Mouse (Mus musculus) limb, embryonic 12.5 days (tissue): Measurements from ENCODE around the gene Irs1. TPM values are rescaled to one million over a fixed set of nuclear protein-coding genes. Genes with fewer than 3 reads are reported as not detected.

Experiments
- ATAC-seq: fragments of 200-750 bp; cut with Nextera tagmentation; 2 replicates; pipeline ENCODE4 v1.8.0; 2017; ENCODE audit warnings: low read depth, moderate TSS enrichment; ENCODE audit not compliant: insufficient number of reproducible peaks, insufficient read depth, low FRiP score, low TSS enrichment
- H3K27ac ChIP-seq: fragments of 300-500 bp; sonication (generic); 2 replicates; pipeline ENCODE4 v1.5.1; 2016; ENCODE audit warnings: mild to moderate bottlenecking, moderate library complexity
- H3K27me3 ChIP-seq: fragments of 300-500 bp; sonication (generic); 2 replicates; pipeline ENCODE4 v1.6.1; 2016; ENCODE audit warnings: mild to moderate bottlenecking, moderate library complexity
- H3K36me3 ChIP-seq: fragments of 300-500 bp; sonication (generic); 2 replicates; pipeline ENCODE4 v1.6.1; 2016; ENCODE audit warnings: mild to moderate bottlenecking, moderate library complexity
- H3K4me1 ChIP-seq: fragments of 300-500 bp; sonication (generic); replicated peaks from 2 replicates; pipeline ENCODE4 v1.6.1; 2016
- H3K4me2 ChIP-seq: fragments of 300-500 bp; sonication (generic); 2 replicates; pipeline ENCODE4 v1.6.1; 2016; ENCODE audit warnings: mild to moderate bottlenecking, moderate library complexity
- H3K4me3 ChIP-seq: fragments of 300-500 bp; sonication (generic); replicated peaks from 2 replicates; pipeline ENCODE4 v1.5.1; 2016; ENCODE audit warnings: mild to moderate bottlenecking
- H3K9ac ChIP-seq: fragments of 300-500 bp; sonication (generic); replicated peaks from 2 replicates; pipeline ENCODE4 v1.6.1; 2016; ENCODE audit warnings: mild to moderate bottlenecking, moderate library complexity
- H3K9me3 ChIP-seq: fragments of 300-500 bp; sonication (generic); 2 replicates; pipeline ENCODE4 v1.6.1; 2016; ENCODE audit warnings: mild to moderate bottlenecking, moderate library complexity
- WGBS: fragments of 180-500 bp; shearing (Covaris S2); methylation state at CpG from one replicate; pipeline ENCODE4 v1.1.7; 2016; 5-methylcytosine and 5-hydroxymethylcytosine counted together
- polyA plus RNA-seq: library from polyadenylated mRNA; unstranded; fragments of >200 nt; fragmentation: Nextera tagmentation; extraction: Ambion mirVana; gene quantifications from 2 replicates; pipeline ENCODE4 v1.2.1, GENCODE M21; 2016

Irs1 gene
- 12.0 and 13.8 TPM in 2 replicates for polyA plus RNA-seq

DNA sequence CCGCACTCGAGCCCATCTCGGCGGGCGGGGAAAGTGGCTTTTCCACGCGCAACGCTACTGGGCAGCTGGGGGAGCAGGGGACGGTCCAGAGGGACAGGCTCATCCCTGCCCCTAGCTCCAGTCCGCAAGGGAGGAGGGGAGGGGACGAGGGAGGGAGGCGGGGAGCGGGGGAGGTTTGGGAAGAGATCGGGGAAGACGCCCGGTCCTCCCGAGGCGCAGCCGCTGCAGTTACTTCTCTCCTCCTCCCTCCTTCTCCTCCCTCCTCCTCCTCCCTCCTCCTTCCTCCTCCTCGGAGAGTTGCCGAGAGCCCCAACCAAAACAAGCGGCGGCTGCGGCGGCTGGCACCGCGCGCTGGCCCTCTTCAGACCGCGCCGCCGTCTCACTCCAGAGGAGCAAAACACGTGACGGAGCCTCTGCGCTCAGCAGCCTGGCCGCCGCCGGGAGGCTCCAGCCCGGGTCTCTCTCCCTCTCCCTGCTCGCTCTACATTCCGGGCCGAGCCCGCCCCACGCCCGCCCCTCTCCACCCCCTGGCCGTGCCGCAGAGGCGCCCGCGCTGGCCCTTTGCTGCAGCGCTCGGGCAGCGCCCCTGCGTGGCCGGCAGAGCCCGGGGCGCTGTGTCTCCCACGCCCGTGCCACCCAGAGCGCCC is at the start of gene Irs1:
Gene Irs1 (minus strand): TSS at position 266 of the 647 bp plus-strand sequence.
- H3K9me3 ChIP-seq, result no peaks in the 10 kb centered on the region; the same call in 1 of the 2 replicates
- peak within 1 kb of the TSS; percentile 85 for H3K4me2 ChIP-seq
- 0 out of 2 replicates have a peak, but pooled peaks cover 6% of the 10 kb centered on the region for H3K27me3 ChIP-seq
- ATAC-seq, result peak; percentile 85
- under 1% methylated on average over 54 of the region's 60 CpGs for WGBS
- peak within 1 kb of the TSS; percentile 97 for H3K27ac ChIP-seq
- H3K4me3 ChIP-seq, result peak within 1 kb of the TSS; percentile 72
- H3K4me1 ChIP-seq, result peaks cover 50% of the 10 kb centered on the region
- H3K36me3 ChIP-seq, result peaks cover 25% of the 10 kb centered on the region
- H3K9ac ChIP-seq, result peak within 1 kb of the TSS; percentile 83

DNA sequence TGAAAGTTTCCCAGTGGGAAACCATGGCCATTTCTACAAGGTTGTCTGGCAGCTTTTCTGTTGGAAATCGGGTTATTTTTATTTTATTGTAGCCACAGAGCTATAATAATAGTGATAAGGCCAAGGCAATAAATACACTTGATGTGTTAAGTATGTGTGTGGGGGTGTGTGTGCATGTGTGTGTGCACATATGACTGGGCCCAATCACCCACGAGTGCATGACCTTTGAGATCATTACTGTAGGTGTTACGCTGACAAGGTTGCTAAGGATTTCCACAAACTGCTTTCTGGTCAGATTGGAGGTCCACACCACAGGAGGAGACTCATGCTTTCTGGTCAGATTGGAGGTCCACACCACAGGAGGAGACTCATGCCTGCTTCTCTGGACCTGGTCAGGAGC is 43.3 kb upstream of the Irs1 start:
- no peak overlapping the region for H3K9ac ChIP-seq
- H3K4me2 ChIP-seq, result no peak overlapping the region
- WGBS, result 83% methylated on average over 3 of the region's 3 CpGs
- H3K9me3 ChIP-seq, result no peaks in the 10 kb centered on the region
- H3K36me3 ChIP-seq, result no peaks in the 10 kb centered on the region
- H3K27ac ChIP-seq, result no peak overlapping the region
- H3K4me3 ChIP-seq, result no peak overlapping the region
- no peaks in the 10 kb centered on the region for H3K27me3 ChIP-seq
- no peaks in the 10 kb centered on the region for H3K4me1 ChIP-seq
- no peak for ATAC-seq

DNA sequence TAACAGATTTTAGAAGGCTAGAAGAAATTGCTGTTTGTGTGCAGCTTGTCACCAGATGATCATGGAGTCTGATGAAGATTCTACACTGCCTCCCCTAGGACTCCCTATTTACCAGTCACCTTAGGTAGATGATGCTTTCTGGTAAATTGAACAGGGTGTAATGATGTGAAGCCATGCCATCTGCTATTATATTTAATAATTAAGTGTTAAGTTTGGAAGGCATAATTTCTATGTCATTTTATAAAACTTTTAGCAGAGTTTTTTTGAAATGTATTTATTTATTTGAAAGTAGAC is 38.7 kb upstream of the Irs1 start:
- no peak overlapping the region for H3K9ac ChIP-seq
- H3K27ac ChIP-seq, result no peak overlapping the region
- no peaks in the 10 kb centered on the region for H3K4me1 ChIP-seq
- no peaks in the 10 kb centered on the region for H3K9me3 ChIP-seq
- no peaks in the 10 kb centered on the region for H3K36me3 ChIP-seq
- no peaks in the 10 kb centered on the region for H3K27me3 ChIP-seq
- no peak for ATAC-seq
- no peak overlapping the region for H3K4me3 ChIP-seq
- no peak overlapping the region for H3K4me2 ChIP-seq

DNA sequence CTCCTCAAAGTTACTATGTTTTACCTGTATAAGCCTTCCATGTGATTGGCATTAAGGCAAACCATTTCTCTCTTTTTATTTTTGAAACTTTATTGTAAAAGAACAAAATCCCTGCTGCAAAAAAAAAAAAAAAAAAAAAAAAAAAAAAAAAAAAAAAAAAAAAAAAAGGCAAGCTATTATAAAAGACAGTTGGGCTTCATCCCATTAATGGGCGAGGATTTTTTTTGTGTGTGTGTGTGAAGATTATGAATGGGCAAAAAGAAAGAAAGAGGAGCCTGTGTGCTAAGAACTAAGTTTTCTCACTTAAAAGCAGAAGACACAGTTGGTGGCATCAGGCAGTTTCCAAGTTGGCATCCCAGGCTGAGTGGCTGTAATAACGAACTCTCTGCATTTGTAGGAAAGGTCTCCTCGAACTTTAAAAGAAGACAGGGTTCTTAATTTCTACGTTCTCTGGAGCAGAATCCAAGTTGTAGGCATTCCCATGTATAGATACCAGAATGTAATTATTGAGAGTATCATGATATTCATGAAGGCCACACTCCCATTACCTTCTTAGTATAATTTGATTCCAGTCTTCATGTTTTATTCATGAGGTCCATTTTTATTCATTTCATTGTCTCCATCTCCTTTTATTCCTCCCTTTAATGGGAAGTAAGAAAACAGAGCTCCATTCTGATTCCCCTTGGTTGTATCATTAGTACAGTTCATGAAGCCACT is 38.2 kb upstream of the Irs1 start:
- Histone ChIP-seq H3K27me3 (no peaks in the 10 kb centered on the region), H3K9me3 (no peaks in the 10 kb centered on the region), H3K27ac (no peak overlapping the region), H3K9ac (no peak overlapping the region), H3K36me3 (no peaks in the 10 kb centered on the region), H3K4me2 (no peak overlapping the region), H3K4me1 (no peaks in the 10 kb centered on the region), H3K4me3 (no peak overlapping the region)
- no peak for ATAC-seq
- 83% methylated on average over 4 of the region's 4 CpGs for WGBS

DNA sequence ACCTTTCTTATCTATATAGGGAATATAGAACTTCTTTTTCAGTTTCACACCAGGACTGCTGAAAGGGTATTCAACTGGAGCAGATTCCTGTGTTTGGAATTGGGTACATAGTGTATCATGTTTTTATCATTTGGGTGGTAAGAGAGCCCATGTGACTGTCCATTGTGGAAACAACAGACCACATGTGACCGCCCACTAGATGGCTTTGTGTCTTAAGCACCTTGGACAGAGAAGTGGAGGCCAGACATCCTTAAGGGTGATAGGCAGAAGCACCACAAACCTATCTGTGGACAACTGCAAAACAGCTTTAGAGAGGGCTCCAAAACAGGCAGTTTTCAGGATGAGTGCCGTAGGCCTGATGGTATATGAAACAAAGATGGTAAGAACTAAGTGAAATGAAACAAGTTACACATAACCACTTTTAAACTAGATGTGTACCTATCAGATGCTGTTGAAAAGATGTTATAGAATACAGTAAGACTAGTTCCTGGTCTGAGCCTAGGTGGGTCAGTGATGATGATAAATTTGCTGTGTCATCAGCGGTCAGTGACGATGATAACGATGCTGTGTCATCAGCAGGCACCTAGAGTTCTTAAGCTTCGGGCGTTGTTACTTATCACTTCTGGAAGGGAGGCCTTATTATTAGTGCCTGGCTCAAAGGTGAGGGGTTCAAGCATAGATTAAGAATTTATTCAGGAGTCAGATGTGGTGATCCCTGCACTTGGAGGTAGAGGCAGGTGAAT is 37.0 kb upstream of the Irs1 start:
- Histone ChIP-seq H3K9ac (no peak overlapping the region), H3K4me2 (no peak overlapping the region), H3K4me3 (no peak overlapping the region), H3K36me3 (no peaks in the 10 kb centered on the region), H3K27ac (no peak overlapping the region), H3K27me3 (no peaks in the 10 kb centered on the region), H3K4me1 (peaks cover 7% of the 10 kb centered on the region), H3K9me3 (no peaks in the 10 kb centered on the region)
- 89% methylated on average over 7 of the region's 7 CpGs for WGBS
- ATAC-seq, result no peak

DNA sequence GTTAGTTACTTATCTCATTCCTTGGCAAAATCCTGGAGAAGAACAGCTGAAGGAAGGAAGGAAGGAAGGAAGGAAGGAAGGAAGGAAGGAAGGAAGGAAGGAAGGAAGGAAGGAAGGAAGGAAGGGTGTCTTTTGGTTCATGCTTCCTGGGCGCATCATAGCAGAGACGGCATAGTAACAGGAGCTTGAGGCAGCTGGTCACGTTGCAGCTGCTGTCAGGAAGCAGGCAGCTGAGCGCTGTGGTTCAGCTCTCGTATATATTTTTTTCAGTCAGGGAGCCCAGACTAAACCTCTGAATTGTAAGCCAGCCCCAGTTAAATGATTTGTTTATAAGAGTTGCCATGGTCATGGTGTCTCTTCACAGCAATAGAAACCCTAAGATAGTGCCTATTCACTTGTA is 34.9 kb upstream of the Irs1 start:
- 81% methylated on average over 5 of the region's 5 CpGs for WGBS
- Histone ChIP-seq H3K4me3 (no peak overlapping the region), H3K27me3 (no peaks in the 10 kb centered on the region), H3K4me2 (no peak overlapping the region), H3K27ac (no peak overlapping the region), H3K4me1 (peaks cover 15% of the 10 kb centered on the region), H3K9me3 (no peaks in the 10 kb centered on the region), H3K36me3 (no peaks in the 10 kb centered on the region), H3K9ac (no peak overlapping the region)
- no peak for ATAC-seq

DNA sequence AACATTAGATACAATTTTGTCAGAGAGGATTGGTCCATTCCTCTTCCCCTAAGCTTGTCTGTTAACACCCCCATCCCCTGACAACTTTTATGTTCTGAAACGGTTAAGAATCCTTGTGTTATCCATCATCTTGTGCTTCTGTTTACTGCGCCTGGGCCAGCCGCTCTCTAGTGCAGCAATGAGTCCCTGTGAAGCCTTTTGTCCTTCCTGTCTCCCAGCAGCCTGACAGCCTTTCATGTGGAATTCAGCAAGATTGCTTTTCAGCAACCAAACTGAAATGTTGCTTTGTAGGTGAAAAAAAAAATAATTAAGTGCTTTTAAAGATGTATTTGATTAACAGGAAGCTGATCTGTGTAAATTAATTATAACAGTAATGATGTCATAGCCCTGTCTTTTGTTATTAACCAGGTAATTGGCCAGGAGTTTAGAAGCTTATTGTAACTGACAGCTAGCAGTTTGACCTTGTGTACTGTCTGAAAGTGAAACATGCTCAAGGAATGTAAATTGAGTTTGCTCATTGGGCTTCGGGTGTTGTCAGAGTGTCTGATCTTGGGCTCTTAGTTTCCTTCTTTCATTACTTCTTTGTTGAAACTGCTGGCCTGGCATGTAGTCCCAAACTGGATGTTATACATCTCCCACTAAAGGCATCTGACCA is 33.0 kb upstream of the Irs1 start:
- peaks cover 21% of the 10 kb centered on the region for H3K4me1 ChIP-seq
- 25% methylated on average over 4 of the region's 4 CpGs for WGBS

DNA sequence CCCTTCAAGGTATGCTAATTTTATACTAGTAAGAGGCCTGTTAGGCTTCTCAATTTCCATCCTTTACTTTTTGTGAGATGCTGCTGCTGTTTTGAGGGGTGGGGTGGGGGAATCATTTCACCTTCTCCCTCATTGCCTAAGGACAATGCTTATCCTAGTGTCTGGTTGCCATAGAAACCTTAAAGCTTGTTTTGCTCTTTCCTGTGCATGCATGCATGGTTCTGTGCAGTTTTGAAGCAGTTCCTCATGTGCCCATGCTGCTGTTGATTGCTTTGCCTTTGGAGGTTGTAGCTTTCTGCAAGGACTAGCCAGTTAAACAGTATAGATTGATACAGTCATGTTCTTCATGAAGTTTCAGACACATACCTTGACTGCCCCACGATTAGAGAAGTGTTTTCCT is 30.2 kb upstream of the Irs1 start:
- WGBS, result 91% methylated on average over 1 of the region's 1 CpGs
- Histone ChIP-seq H3K4me2 (no peak overlapping the region), H3K4me1 (peaks cover 26% of the 10 kb centered on the region), H3K9ac (no peak overlapping the region), H3K27ac (no peak overlapping the region), H3K36me3 (no peaks in the 10 kb centered on the region), H3K9me3 (no peaks in the 10 kb centered on the region), H3K27me3 (no peaks in the 10 kb centered on the region), H3K4me3 (no peak overlapping the region)
- ATAC-seq, result no peak

More for the DNA sequence above, 33.0 kb upstream of the Irs1 start:
- H3K27ac ChIP-seq, result no peak overlapping the region
- no peaks in the 10 kb centered on the region for H3K9me3 ChIP-seq
- H3K9ac ChIP-seq, result no peak overlapping the region
- no peaks in the 10 kb centered on the region for H3K27me3 ChIP-seq
- H3K4me2 ChIP-seq, result no peak overlapping the region
- no peak overlapping the region for H3K4me3 ChIP-seq
- H3K36me3 ChIP-seq, result no peaks in the 10 kb centered on the region
- no peak for ATAC-seq

DNA sequence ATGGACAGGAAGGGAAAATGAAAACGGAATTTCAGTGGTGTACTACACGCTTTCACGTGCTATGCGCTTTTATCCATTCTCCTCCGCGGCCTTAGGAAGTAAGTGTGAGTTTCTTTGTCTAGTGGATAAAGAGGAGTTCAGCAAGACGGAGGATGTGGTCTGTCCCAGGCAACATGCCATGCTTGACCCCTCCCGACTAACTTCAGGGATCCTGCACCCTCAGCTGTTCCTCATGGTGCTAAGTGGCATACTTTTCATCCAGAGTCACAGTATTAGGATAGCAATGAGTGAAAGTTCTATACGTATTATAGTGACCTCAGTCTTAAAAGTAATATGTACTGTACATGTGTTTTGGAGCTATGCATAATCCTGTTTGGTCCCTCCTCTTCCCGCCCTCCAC is 29.6 kb upstream of the Irs1 start:
- no peak for ATAC-seq
- H3K9ac ChIP-seq, result no peak overlapping the region
- H3K4me3 ChIP-seq, result no peak overlapping the region
- H3K4me2 ChIP-seq, result no peak overlapping the region
- 85% methylated on average over 10 of the region's 10 CpGs for WGBS
- no peaks in the 10 kb centered on the region for H3K27me3 ChIP-seq
- no peak overlapping the region for H3K27ac ChIP-seq
- peaks cover 26% of the 10 kb centered on the region for H3K4me1 ChIP-seq
- H3K9me3 ChIP-seq, result no peaks in the 10 kb centered on the region
- H3K36me3 ChIP-seq, result no peaks in the 10 kb centered on the region

DNA sequence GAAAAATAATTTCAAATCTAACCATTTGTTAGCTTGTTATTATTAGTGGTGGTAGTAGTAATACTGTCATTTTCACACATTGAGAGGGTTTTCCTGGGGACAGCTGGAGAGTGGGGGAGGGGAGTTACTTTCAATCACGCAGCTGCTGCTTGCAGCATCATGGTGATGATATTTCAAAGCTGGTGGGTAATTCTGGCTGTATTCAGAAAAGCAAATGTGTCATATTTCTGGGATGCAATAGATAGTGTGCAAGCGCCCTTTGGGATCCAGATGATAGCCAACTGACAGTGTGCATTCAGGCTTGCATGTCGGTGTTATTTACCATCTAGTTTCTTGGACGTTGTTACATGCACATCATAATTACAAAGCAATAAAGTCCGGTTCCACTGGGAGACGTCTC is 29.2 kb upstream of the Irs1 start:
- H3K27ac ChIP-seq, result no peak overlapping the region
- H3K27me3 ChIP-seq, result no peaks in the 10 kb centered on the region
- no peak for ATAC-seq
- H3K4me1 ChIP-seq, result peaks cover 26% of the 10 kb centered on the region
- H3K4me3 ChIP-seq, result no peak overlapping the region
- H3K9ac ChIP-seq, result no peak overlapping the region
- WGBS, result 62% methylated on average over 6 of the region's 6 CpGs
- H3K36me3 ChIP-seq, result no peaks in the 10 kb centered on the region
- no peak overlapping the region for H3K4me2 ChIP-seq
- no peaks in the 10 kb centered on the region for H3K9me3 ChIP-seq

DNA sequence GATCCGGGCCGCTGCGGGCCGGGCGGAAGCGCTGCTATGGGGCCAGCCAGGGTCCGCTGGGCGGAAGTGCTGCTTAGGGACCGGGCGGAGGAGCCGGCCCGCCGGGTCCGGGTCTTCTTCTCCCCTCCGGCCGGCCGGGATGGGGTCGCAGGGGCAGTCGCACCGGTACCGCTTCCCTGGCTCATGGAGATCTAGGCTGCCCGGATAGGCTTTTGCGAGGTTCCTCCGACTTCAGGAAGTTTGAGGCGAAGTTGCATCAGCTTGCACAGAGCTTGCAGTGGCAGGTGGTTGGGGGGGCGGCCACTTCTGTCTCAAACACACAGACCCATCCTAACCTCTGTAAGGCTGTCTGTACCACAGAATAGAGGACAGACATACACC is 25.5 kb upstream of the Irs1 start:
- peaks cover 11% of the 10 kb centered on the region; the same call in 1 of the 2 replicates for H3K4me1 ChIP-seq

More for the DNA sequence above, 25.5 kb upstream of the Irs1 start:
- peak overlapping the region; percentile 88 for H3K9ac ChIP-seq
- ATAC-seq, result peak; percentile 71
- no peaks in the 10 kb centered on the region for H3K27me3 ChIP-seq
- peak overlapping the region; percentile 84 for H3K4me3 ChIP-seq
- peak overlapping the region; percentile 98 for H3K27ac ChIP-seq
- H3K4me2 ChIP-seq, result peak overlapping the region; percentile 73
- no peaks in the 10 kb centered on the region for H3K36me3 ChIP-seq
- no peaks in the 10 kb centered on the region for H3K9me3 ChIP-seq
- under 1% methylated on average over 24 of the region's 26 CpGs for WGBS
